Mouse (Mus musculus): Measurements from ENCODE around the gene Wscd2. TPM values are rescaled to one million over a fixed set of nuclear protein-coding genes. Genes with fewer than 3 reads are reported as not detected.

The Wscd2 gene
- polyA plus RNA-seq, 1 experiment, result not detected

DNA sequence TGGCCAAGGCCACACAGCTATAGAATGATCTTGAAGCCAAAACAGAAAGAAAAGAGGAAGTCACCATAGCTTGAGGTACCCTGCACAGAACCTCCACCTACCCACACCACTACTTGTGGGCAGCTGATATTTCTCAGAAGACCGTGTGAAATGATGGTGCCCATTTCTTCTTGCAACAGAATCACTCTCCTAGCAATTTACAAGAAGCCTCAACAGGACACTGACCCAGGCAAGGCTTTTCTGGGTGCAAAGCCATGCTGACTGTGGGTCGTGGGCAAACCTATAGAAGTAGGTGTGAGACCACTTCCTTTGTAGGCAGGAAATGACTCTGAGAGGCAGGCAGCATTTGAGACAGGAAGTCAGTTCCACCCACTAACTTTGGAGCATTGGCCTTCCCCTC lies 49.3 kb downstream of the Wscd2 start:
- H3K36me3 ChIP-seq (ENCODE audit: control insufficient read depth), result no peaks in the 10 kb centered on the region
- no peak for TF ChIP-seq GATA1 (IDR thresholded peaks at IDR 0.05; ENCODE audit: low read length)
- no peak for TF ChIP-seq TAL1 (IDR thresholded peaks at IDR 0.05; ENCODE audit: low read length)
- peaks cover 20% of the 10 kb centered on the region for H3K4me1 ChIP-seq (ENCODE audit: control insufficient read depth)
- H3K9me3 ChIP-seq (ENCODE audit: control insufficient read depth, low read length), result peaks cover 3% of the 10 kb centered on the region; the same call in 1 of the 2 replicates
- H3K27me3 ChIP-seq (ENCODE audit: control insufficient read depth), result peaks cover 2% of the 10 kb centered on the region; the same call in 1 of the 2 replicates
- H3K4me3 ChIP-seq (replicated peaks), result no peak overlapping the region

- Histone ChIP-seq H3K4me3 (replicated peaks) (no peak overlapping the region), H3K4me1 (ENCODE audit: control insufficient read depth) (peaks cover 20% of the 10 kb centered on the region), H3K27me3 (ENCODE audit: control insufficient read depth) (peaks cover 2% of the 10 kb centered on the region; the same call in 1 of the 2 replicates), H3K9me3 (ENCODE audit: control insufficient read depth, low read length) (peaks cover 3% of the 10 kb centered on the region; the same call in 1 of the 2 replicates), H3K36me3 (ENCODE audit: control insufficient read depth) (no peaks in the 10 kb centered on the region)
- TF ChIP-seq TAL1 (IDR thresholded peaks at IDR 0.05; ENCODE audit: low read length) (no peak), GATA1 (IDR thresholded peaks at IDR 0.05; ENCODE audit: low read length) (no peak)
These were observed 49.7 kb downstream of the Wscd2 start for GRCm38 (mm10) chr5:113539858-113540257.

DNA sequence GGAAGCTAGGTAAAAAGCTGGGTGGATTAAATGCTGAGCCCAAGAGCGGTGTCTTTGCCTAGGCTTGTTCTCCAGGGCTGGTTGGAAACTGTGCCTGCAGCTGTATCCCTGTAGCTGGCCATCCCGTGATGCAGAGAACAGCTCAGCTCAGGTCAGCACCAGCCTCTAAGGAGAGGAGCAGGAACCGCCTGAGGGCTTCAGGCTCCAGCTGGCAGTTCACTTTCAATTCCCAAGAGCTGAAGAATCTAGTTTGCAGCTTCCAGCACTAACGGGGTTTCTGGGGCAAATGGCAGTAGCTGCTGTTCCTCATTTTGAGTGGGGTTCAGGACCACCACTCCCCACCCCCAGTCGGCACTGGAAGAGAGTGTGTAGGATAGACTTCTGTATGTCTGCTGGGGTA lies 51.1 kb downstream of the Wscd2 start:
- Histone ChIP-seq H3K4me1 (ENCODE audit: control insufficient read depth) (peaks cover 20% of the 10 kb centered on the region), H3K36me3 (ENCODE audit: control insufficient read depth) (no peaks in the 10 kb centered on the region), H3K9me3 (ENCODE audit: control insufficient read depth, low read length) (peaks cover 3% of the 10 kb centered on the region; the same call in 1 of the 2 replicates), H3K27me3 (ENCODE audit: control insufficient read depth) (peaks cover 2% of the 10 kb centered on the region; the same call in 1 of the 2 replicates), H3K4me3 (replicated peaks) (no peak overlapping the region)
- no peak for TF ChIP-seq TAL1 (IDR thresholded peaks at IDR 0.05; ENCODE audit: low read length)
- no peak for TF ChIP-seq GATA1 (IDR thresholded peaks at IDR 0.05; ENCODE audit: low read length)

GRCm38 (mm10) chr5:113542885-113543476 lies 52.8 kb downstream of the Wscd2 start:
- Histone ChIP-seq H3K9me3 (ENCODE audit: control insufficient read depth, low read length) (no peaks in the 10 kb centered on the region; the same call in 1 of the 2 replicates), H3K4me1 (ENCODE audit: control insufficient read depth) (peaks cover 20% of the 10 kb centered on the region), H3K4me3 (replicated peaks) (no peak overlapping the region), H3K36me3 (ENCODE audit: control insufficient read depth) (no peaks in the 10 kb centered on the region), H3K27me3 (ENCODE audit: control insufficient read depth) (no peaks in the 10 kb centered on the region)
- TF ChIP-seq TAL1 (IDR thresholded peaks at IDR 0.05; ENCODE audit: low read length) (no peak), GATA1 (IDR thresholded peaks at IDR 0.05; ENCODE audit: low read length) (no peak)

DNA sequence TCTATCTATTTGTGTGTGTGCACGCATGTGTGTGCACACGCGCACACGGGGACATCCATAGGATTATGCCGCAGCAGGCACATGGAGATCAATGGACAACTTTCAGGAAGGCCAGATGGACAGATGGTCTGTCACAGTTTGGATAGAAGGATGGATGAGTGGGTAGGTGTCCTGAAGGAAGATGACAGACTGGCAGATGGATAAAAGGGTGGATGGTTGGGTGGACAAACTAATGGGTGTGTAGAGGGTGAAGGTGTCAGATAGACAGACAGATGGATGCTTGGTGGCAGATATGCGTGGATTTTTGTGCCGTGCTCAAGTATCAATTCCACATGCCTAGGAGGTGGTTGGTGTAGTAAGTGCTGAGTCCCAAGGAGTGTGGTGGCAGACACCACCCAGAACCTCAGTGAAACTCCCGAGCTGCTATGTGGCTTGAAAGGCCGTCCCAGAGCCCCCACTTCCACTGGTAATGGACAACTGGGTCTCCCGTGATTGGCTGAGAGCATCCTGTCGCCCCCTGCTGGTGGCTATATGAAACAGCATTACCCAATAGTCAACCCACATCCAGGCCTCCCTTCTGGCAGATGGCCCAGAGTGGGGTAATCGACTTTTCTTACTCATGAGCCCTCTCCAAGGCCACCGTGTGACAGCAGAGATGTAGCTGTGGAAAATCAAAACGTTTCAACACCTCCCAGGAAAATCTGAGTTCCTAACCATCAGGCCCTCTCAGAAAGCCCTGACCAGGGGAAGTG lies 58.0 kb downstream of the Wscd2 start:
- Histone ChIP-seq H3K36me3 (ENCODE audit: control insufficient read depth) (no peaks in the 10 kb centered on the region), H3K4me1 (ENCODE audit: control insufficient read depth) (peaks cover 6% of the 10 kb centered on the region), H3K27me3 (ENCODE audit: control insufficient read depth) (peaks cover 13% of the 10 kb centered on the region), H3K9me3 (ENCODE audit: control insufficient read depth, low read length) (no peaks in the 10 kb centered on the region; the same call in 1 of the 2 replicates), H3K4me3 (replicated peaks) (no peak overlapping the region)
- no peak for TF ChIP-seq TAL1 (IDR thresholded peaks at IDR 0.05; ENCODE audit: low read length)
- no peak for TF ChIP-seq GATA1 (IDR thresholded peaks at IDR 0.05; ENCODE audit: low read length)

DNA sequence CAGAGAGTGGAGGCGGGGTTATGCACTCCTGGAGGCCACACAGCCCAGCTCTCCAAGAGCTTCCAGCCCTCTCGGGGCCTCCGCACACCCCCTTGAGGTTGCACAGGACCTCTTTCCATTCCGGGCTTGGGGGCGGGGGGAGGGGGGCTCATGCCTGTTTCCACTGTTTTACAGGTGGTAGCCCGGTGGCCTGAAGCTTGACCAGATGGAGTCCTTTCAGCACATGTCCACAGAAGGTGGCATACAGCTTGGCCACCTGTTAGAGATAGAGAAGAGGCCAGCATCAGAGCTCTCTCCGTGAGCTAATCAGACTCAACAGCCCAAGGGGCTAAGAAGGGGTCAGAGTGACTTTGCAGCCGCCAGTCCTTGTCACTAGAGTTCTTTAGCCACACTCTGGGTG lies 60.1 kb downstream of the Wscd2 start:
- TF ChIP-seq TAL1 (IDR thresholded peaks at IDR 0.05; ENCODE audit: low read length), result no peak
- no peak for TF ChIP-seq GATA1 (IDR thresholded peaks at IDR 0.05; ENCODE audit: low read length)
- Histone ChIP-seq H3K36me3 (ENCODE audit: control insufficient read depth) (no peaks in the 10 kb centered on the region), H3K4me1 (ENCODE audit: control insufficient read depth) (no peaks in the 10 kb centered on the region), H3K27me3 (ENCODE audit: control insufficient read depth) (peaks cover 13% of the 10 kb centered on the region), H3K9me3 (ENCODE audit: control insufficient read depth, low read length) (no peaks in the 10 kb centered on the region; the same call in 1 of the 2 replicates), H3K4me3 (replicated peaks) (no peak overlapping the region)

- TF ChIP-seq GATA1 (IDR thresholded peaks at IDR 0.05; ENCODE audit: low read length) (no peak), TAL1 (IDR thresholded peaks at IDR 0.05; ENCODE audit: low read length) (no peak)
- Histone ChIP-seq H3K27me3 (ENCODE audit: control insufficient read depth) (peaks cover 13% of the 10 kb centered on the region), H3K36me3 (ENCODE audit: control insufficient read depth) (no peaks in the 10 kb centered on the region), H3K4me1 (ENCODE audit: control insufficient read depth) (no peaks in the 10 kb centered on the region), H3K4me3 (replicated peaks) (no peak overlapping the region), H3K9me3 (ENCODE audit: control insufficient read depth, low read length) (no peaks in the 10 kb centered on the region; the same call in 1 of the 2 replicates)
These were observed 60.6 kb downstream of the Wscd2 start for GRCm38 (mm10) chr5:113550759-113551158.

GRCm38 (mm10) chr5:113553402-113553897 lies 63.3 kb downstream of the Wscd2 start:
- Histone ChIP-seq H3K36me3 (ENCODE audit: control insufficient read depth) (no peaks in the 10 kb centered on the region), H3K27me3 (ENCODE audit: control insufficient read depth) (peaks cover 13% of the 10 kb centered on the region), H3K4me1 (ENCODE audit: control insufficient read depth) (no peaks in the 10 kb centered on the region), H3K4me3 (replicated peaks) (no peak overlapping the region), H3K9me3 (ENCODE audit: control insufficient read depth, low read length) (no peaks in the 10 kb centered on the region)
- TF ChIP-seq TAL1 (IDR thresholded peaks at IDR 0.05; ENCODE audit: low read length), result no peak
- TF ChIP-seq GATA1 (IDR thresholded peaks at IDR 0.05; ENCODE audit: low read length), result no peak

- H3K27me3 ChIP-seq (ENCODE audit: control insufficient read depth), result peaks cover 13% of the 10 kb centered on the region
- no peaks in the 10 kb centered on the region for H3K36me3 ChIP-seq (ENCODE audit: control insufficient read depth)
- TF ChIP-seq TAL1 (IDR thresholded peaks at IDR 0.05; ENCODE audit: low read length) (no peak), GATA1 (IDR thresholded peaks at IDR 0.05; ENCODE audit: low read length) (no peak)
- no peak overlapping the region for H3K4me3 ChIP-seq (replicated peaks)
- H3K9me3 ChIP-seq (ENCODE audit: control insufficient read depth, low read length), result no peaks in the 10 kb centered on the region
- no peaks in the 10 kb centered on the region for H3K4me1 ChIP-seq (ENCODE audit: control insufficient read depth)
These were observed 64.0 kb downstream of the Wscd2 start for GRCm38 (mm10) chr5:113554095-113554494.
